Mouse (Mus musculus) adrenal gland, postnatal 14 days (tissue): ENCODE measurements around the gene Gm4177. TPM values are rescaled to one million over a fixed set of nuclear protein-coding genes. Genes with fewer than 3 reads are reported as not detected.
"Not testable (repeated sequence)": the region's sequence is repeated elsewhere in the genome, so short reads cannot be mapped to it uniquely, and the experiment has no call there.

Source experiments
- DNase-seq: peaks from one replicate; pipeline ENCODE4 v3.0.0; 2021; ENCODE audit warnings: mixed read lengths
- long read RNA-seq, 2 experiments: library from polyadenylated mRNA; stranded (forward); transcript quantifications; one replicate each; pipeline ENCODE4 v2.0.0; 2021
- total RNA-seq: library from RNA; stranded (reverse); gene quantifications from 2 replicates; pipeline ENCODE4 v1.2.3, GENCODE M21; 2021

Gm4177 gene
- total RNA-seq: not detected in 2 replicates
- long read RNA-seq, experiment 1: 0 reads
- long read RNA-seq, experiment 2: 0 reads

- DNase-seq: not testable (repeated sequence)
Observed at GRCm38 (mm10) chr7:21796628-21797027, at the start of gene Gm4177. TSS of gene Gm4177 (minus strand) at chr7:21796728.

GRCm38 (mm10) chr7:21844167-21844566 is 47.6 kb upstream of the Gm4177 start, which contains the start of gene Gm5725:
TSS of gene Gm5725 (minus strand) at chr7:21844267.
- DNase-seq: not testable (repeated sequence)

- not testable (repeated sequence) for DNase-seq
Observed at GRCm38 (mm10) chr7:21832051-21832450, 35.5 kb upstream of the Gm4177 start, which contains the start of gene Vmn1r135. TSS of gene Vmn1r135 (plus strand) at chr7:21832351.

- DNase-seq: not testable (repeated sequence)
Observed at GRCm38 (mm10) chr7:21761375-21761774, 35.2 kb downstream of the Gm4177 start, which contains the start of gene Gm4175. TSS of gene Gm4175 (minus strand) at chr7:21761475.

Other genes with a start within 250 kb of the Gm4177 start
- not detected in 2 replicates for gene Vmn1r132, start 182.6 kb downstream of the Gm4177 start, total RNA-seq
- not detected in 2 replicates for gene Gm4175, start 35.3 kb downstream of the Gm4177 start, total RNA-seq
- not detected in 2 replicates for gene Vmn1r135, start 35.6 kb upstream of the Gm4177 start, total RNA-seq
- gene Gm5725, start 47.5 kb upstream of the Gm4177 start, total RNA-seq: not detected in 2 replicates
- not detected in 2 replicates for gene Gm5891, start 124.6 kb upstream of the Gm4177 start, total RNA-seq
- gene Vmn1r137, start 197.9 kb upstream of the Gm4177 start, total RNA-seq: not detected in 2 replicates
- gene Vmn1r138, start 232.2 kb upstream of the Gm4177 start, total RNA-seq: not detected in 2 replicates